Mouse (Mus musculus) heart, postnatal 0 days (tissue): ENCODE data around the gene Mipol1. TPM values are rescaled to one million over a fixed set of nuclear protein-coding genes. Genes with fewer than 3 reads are reported as not detected.

Experiments used
- ATAC-seq: fragments of 200-750 bp; cut with Nextera tagmentation; 2 replicates; pipeline ENCODE4 v1.8.0; 2017; ENCODE audit warnings: low read depth, moderate number of reproducible peaks, moderate library complexity; ENCODE audit not compliant: insufficient read depth
- DNase-seq: peaks from one replicate; pipeline ENCODE4 v3.0.0-alpha.2; 2016; ENCODE audit warnings: low spot score
- H3K27ac ChIP-seq: fragments of 300-500 bp; sonication (generic); 2 replicates; pipeline ENCODE4 v1.5.1; 2014; ENCODE audit warnings: low read depth, mild to moderate bottlenecking
- H3K27me3 ChIP-seq: fragments of 300-500 bp; sonication (generic); 2 replicates; pipeline ENCODE4 v1.6.1; 2014; ENCODE audit warnings: low read length, mixed read lengths; ENCODE audit not compliant: control insufficient read depth, insufficient read depth
- H3K36me3 ChIP-seq: fragments of 300-500 bp; sonication (generic); replicated peaks from 2 replicates; pipeline ENCODE4 v1.6.1; 2014; ENCODE audit warnings: low read length, mixed read lengths; ENCODE audit not compliant: control insufficient read depth, insufficient read depth
- H3K4me1 ChIP-seq: fragments of 300-500 bp; sonication (generic); 2 replicates; pipeline ENCODE4 v1.6.1; 2014; ENCODE audit warnings: antibody characterized with exemption; ENCODE audit not compliant: control insufficient read depth, insufficient read depth
- H3K4me2 ChIP-seq: fragments of 300-500 bp; sonication (generic); 2 replicates; pipeline ENCODE4 v1.6.1; 2014; ENCODE audit warnings: low read depth, mild to moderate bottlenecking, low read length, moderate library complexity
- H3K4me3 ChIP-seq: fragments of 300-500 bp; sonication (generic); 2 replicates; pipeline ENCODE4 v1.5.1; 2014; ENCODE audit warnings: low read depth, low read length
- H3K9ac ChIP-seq: fragments of 300-500 bp; sonication (generic); replicated peaks from 2 replicates; pipeline ENCODE4 v1.6.1; 2014; ENCODE audit warnings: low read depth, low read length, mixed read lengths
- H3K9me3 ChIP-seq: fragments of 300-500 bp; sonication (generic); replicated peaks from 2 replicates; pipeline ENCODE4 v1.6.1; 2016; ENCODE audit warnings: low read length; ENCODE audit not compliant: control insufficient read depth
- CTCF ChIP-seq: IDR thresholded peaks from 2 replicates; pipeline ENCODE4 v1.5.1; 2016; ENCODE audit warnings: antibody characterized with exemption, control low read depth, low read depth
- EP300 ChIP-seq: IDR thresholded peaks from 2 replicates; pipeline ENCODE4 v1.6.1; 2016; ENCODE audit warnings: antibody characterized with exemption, low read depth
- WGBS: fragments of 180-500 bp; shearing (Covaris S2); extraction: QIAGEN DNeasy Blood & Tissue Kit; methylation state at CpG from one replicate; pipeline ENCODE4 v1.1.7; 2014; 5-methylcytosine and 5-hydroxymethylcytosine counted together
- polyA plus RNA-seq: library from polyadenylated mRNA; unstranded; fragments of >200 nt; fragmentation: Nextera tagmentation; extraction: Ambion mirVana; gene quantifications from 2 replicates; pipeline ENCODE4 v1.2.1, GENCODE M21; 2015
- total RNA-seq: library from RNA; depleted of rRNA; stranded (reverse); fragments of >200 nt; gene quantifications from 2 replicates; pipeline ENCODE4 v1.2.3, GENCODE M21; 2014; ENCODE audit warnings: low replicate concordance

The Mipol1 gene
- total and polyA plus RNA-seq, 2 experiments from 2014 or later: 5.9 to 6.9 TPM

- Histone ChIP-seq H3K4me2 (no peak overlapping the region), H3K9me3 (no peaks in the 10 kb centered on the region), H3K4me3 (no peak overlapping the region), H3K27me3 (no peaks in the 10 kb centered on the region), H3K36me3 (no peaks in the 10 kb centered on the region), H3K9ac (no peak overlapping the region), H3K27ac (no peak overlapping the region), H3K4me1 (no peaks in the 10 kb centered on the region)
- ATAC-seq: no peak
- no peak for TF ChIP-seq EP300
- no peak for TF ChIP-seq CTCF
- no peak for DNase-seq
- 93% methylated on average over 4 of the region's 4 CpGs for WGBS
Observed at GRCm38 (mm10) chr12:57307337-57307736, 77.1 kb downstream of the Mipol1 start.

GRCm38 (mm10) chr12:57307748-57308147 lies 77.5 kb downstream of the Mipol1 start:
- Histone ChIP-seq H3K4me1 (no peaks in the 10 kb centered on the region), H3K4me2 (no peak overlapping the region), H3K36me3 (no peaks in the 10 kb centered on the region), H3K9ac (no peak overlapping the region), H3K9me3 (no peaks in the 10 kb centered on the region), H3K27ac (no peak overlapping the region), H3K4me3 (no peak overlapping the region), H3K27me3 (no peaks in the 10 kb centered on the region)
- WGBS: 83% methylated on average over 1 of the region's 1 CpGs
- DNase-seq (no peak), ATAC-seq (no peak)
- TF ChIP-seq EP300 (no peak), CTCF (no peak)

GRCm38 (mm10) chr12:57339053-57339452 lies 108.8 kb downstream of the Mipol1 start:
- no peak overlapping the region for H3K27ac ChIP-seq

GRCm38 (mm10) chr12:57340111-57340510 lies 109.9 kb downstream of the Mipol1 start:
- TF ChIP-seq CTCF (no peak), EP300 (no peak)
- 0 out of 2 replicates have a peak, but pooled peaks cover 9% of the 10 kb centered on the region for H3K9me3 ChIP-seq
- H3K4me2 ChIP-seq: no peak overlapping the region
- DNase-seq (no peak), ATAC-seq (no peak)
- no peak overlapping the region for H3K27ac ChIP-seq
- H3K36me3 ChIP-seq: no peaks in the 10 kb centered on the region
- H3K9ac ChIP-seq: no peak overlapping the region
- H3K4me1 ChIP-seq: no peaks in the 10 kb centered on the region
- H3K4me3 ChIP-seq: no peak overlapping the region
- WGBS: 74% methylated on average over 2 of the region's 2 CpGs
- no peaks in the 10 kb centered on the region for H3K27me3 ChIP-seq

More at GRCm38 (mm10) chr12:57339053-57339452, 108.8 kb downstream of the Mipol1 start:
- TF ChIP-seq EP300 (no peak), CTCF (no peak)
- no peaks in the 10 kb centered on the region for H3K36me3 ChIP-seq
- no peak for ATAC-seq
- no peak overlapping the region for H3K9ac ChIP-seq
- no peak overlapping the region for H3K4me3 ChIP-seq
- WGBS: 65% methylated on average over 1 of the region's 1 CpGs
- H3K27me3 ChIP-seq: no peaks in the 10 kb centered on the region
- 0 out of 2 replicates have a peak, but pooled peaks cover 9% of the 10 kb centered on the region for H3K9me3 ChIP-seq
- H3K4me2 ChIP-seq: no peak overlapping the region
- no peaks in the 10 kb centered on the region for H3K4me1 ChIP-seq
- DNase-seq: no peak

- H3K4me1 ChIP-seq: no peaks in the 10 kb centered on the region
- H3K4me2 ChIP-seq: no peak overlapping the region
- ATAC-seq: no peak
- DNase-seq: no peak
- no peak for TF ChIP-seq CTCF
- TF ChIP-seq EP300: no peak
- no peak overlapping the region for H3K4me3 ChIP-seq
- H3K27me3 ChIP-seq: no peaks in the 10 kb centered on the region
- H3K36me3 ChIP-seq: no peaks in the 10 kb centered on the region
- WGBS: 58% methylated on average over 2 of the region's 2 CpGs
- H3K9me3 ChIP-seq: no peaks in the 10 kb centered on the region
- H3K27ac ChIP-seq: no peak overlapping the region
- H3K9ac ChIP-seq: no peak overlapping the region
Observed at GRCm38 (mm10) chr12:57362732-57363131, 132.5 kb downstream of the Mipol1 start.

- H3K36me3 ChIP-seq: no peaks in the 10 kb centered on the region
- ATAC-seq: no peak
- H3K4me1 ChIP-seq: no peaks in the 10 kb centered on the region
- H3K9me3 ChIP-seq: no peaks in the 10 kb centered on the region
- H3K27ac ChIP-seq: no peak overlapping the region
- TF ChIP-seq CTCF (no peak), EP300 (no peak)
- H3K4me3 ChIP-seq: no peak overlapping the region
- H3K4me2 ChIP-seq: no peak overlapping the region
- H3K9ac ChIP-seq: no peak overlapping the region
- H3K27me3 ChIP-seq: no peaks in the 10 kb centered on the region
- DNase-seq: no peak
- 81% methylated on average over 7 of the region's 7 CpGs for WGBS
Observed at GRCm38 (mm10) chr12:57364027-57364426, 133.8 kb downstream of the Mipol1 start.
